Mouse (Mus musculus): ENCODE data around the gene Trim67. TPM values are rescaled to one million over a fixed set of nuclear protein-coding genes. Genes with fewer than 3 reads are reported as not detected.
A peak's percentile ranks its signal among the peaks of the same experiment; 100 is the strongest.
"Not testable (repeated sequence)": the region's sequence is repeated elsewhere in the genome, so short reads cannot be mapped to it uniquely, and the experiment has no call there.

Trim67 gene
- total RNA-seq, 2 experiments from 2014 or later, result 3.1 to 3.9 TPM

DNA sequence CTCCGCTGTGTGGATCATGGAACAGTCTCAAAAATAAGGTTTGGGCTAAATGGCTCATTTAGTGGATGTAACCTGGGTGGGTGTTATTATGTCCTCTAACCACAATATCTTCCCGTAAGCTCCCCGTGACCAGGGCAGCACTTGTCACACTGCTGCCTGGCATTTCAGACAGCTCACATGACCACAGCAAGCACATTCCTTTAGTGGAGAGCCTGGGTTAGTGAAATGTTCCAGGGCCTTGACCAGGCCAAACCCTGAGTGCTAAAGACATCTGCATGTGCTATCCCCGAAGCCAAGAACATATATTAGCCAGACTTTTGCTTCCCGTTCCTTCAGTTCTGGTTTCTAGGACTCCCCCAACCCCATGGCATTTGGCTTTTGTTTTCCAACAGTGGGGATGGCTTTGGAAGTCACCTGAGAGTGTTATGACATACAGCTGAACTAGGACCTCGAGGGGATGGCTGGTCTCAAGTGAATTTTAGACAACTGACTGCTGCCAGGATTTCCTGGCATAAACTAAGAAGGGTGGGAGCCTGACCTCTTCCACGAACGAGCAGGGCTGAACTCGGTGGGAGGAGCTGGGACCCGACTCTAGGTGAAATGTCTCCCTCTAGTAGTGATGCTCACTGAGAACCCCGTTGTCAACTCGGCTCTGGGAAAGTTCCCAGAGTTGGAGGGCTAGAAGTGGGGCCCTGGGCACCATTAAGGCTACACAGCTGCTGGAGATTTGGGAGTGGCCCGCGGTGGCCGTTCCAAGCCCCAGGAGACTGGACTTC lies 40.7 kb downstream of the Trim67 start:
- no peak for DNase-seq

DNA sequence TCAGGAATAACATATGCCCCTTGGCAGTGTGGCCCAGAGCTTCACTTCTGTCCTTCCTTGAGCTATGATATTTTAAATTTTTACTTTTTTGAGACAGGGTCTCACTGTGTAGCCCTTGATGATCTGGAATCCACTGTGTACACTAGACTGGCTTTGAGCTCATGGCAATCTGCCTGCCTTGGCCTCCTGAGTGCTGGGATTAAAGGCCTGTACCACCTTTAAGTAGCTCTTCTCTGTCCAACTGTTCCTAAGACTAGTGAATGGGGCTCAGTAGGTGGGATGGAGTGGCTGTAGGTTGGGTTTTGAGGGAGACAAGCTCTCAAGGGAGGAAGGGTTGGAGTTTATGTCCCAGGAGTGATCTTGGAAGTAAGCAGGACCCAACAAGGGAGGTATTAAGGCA lies 43.0 kb downstream of the Trim67 start:
- DNase-seq, result no peak

DNA sequence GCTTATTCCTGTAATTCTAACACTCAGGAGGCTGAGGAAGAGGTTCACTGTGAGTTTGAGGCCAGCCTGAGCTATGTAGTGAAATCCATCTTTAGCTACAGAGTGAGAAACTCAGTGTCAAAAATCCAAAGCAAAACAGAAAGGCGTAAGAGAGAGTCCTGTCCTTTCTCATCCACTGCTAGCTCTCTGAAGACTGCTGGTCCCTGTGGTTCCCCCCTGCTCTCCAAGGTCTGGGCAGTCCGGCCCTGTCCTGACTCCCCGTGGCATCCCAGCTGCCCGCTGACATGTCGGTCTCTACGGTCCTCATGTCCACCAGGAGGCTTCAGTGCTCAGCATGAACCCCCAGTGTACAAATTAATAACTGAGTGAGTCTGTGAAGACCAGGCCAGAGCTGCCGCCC lies 43.4 kb downstream of the Trim67 start:
- no peak for DNase-seq

DNA sequence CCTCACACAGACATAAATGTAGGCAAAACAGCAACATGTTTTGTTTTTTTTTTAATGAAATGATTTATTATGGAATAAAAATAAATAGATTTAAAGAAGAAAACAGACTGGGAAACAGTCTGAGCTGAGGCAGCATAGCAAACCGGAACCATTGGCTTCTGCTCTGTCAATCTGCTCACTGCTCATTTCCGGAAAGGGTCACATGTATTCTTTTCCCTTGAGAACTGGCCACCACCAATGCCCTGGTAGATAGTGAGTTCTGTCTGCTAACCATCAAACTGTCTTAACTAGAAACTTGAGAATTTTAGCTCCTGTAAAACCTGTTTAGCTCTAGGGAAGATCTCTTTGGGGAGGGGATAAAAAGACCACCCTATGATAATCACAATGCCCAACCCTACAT lies 44.0 kb downstream of the Trim67 start:
- DNase-seq, result no peak

DNA sequence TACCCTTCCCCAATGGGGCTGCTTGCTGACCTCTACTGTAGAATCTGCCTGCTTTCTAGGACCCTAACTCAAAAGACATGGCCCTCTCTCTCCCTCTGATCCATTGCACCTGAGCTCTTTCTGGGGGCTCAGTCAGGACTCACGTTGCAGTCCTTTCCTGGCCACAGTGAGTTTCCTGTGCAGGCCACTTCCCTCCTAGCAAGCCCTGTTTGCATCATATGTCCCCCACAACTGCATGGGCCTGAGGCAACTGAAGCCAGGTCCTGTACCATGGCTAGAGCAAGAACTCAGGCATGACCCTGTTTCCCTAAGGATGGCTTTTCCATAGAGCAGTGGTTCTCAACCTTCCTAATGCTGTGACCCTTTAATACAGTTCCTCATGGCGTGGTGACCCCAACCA lies 45.1 kb downstream of the Trim67 start:
- DNase-seq, result no peak

DNA sequence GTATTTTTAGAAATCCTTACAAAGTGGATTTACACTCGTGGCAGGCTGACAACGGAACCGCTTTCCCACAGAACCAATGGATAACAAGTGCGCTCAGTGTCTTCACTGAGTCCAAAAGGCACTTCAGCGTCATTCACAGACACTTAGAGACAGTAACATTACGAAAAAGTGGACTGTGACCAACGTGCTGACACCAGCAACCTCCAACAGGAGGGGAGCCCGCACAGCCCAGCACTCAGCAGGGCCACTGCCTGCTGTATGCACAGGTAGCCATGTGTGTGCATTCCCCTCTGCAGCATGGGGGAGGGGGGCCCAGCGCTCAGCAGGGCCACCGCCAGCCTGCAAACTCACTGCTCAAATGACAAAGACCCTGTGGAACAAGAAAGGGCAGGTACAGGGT lies 46.5 kb downstream of the Trim67 start:
- no peak for DNase-seq

DNA sequence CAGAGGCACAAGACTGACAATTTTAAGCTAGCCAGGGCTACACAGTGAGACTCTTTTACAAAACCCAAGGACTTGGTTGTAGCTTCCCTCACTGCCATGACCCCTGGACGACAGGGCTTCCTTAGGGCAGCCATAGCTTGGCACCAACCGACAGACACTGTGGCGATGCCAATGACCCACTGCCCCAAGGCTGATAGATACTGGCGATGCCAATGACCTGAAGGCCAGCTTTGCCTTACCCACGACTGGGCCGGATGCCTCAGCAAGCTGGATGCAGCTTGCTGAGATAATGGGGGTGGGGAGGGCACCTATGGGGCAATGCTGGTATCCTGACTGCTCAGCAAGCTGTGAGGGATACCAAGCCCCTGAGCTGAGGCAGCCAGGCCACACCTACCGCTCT lies 48.0 kb downstream of the Trim67 start:
- DNase-seq, result no peak

DNA sequence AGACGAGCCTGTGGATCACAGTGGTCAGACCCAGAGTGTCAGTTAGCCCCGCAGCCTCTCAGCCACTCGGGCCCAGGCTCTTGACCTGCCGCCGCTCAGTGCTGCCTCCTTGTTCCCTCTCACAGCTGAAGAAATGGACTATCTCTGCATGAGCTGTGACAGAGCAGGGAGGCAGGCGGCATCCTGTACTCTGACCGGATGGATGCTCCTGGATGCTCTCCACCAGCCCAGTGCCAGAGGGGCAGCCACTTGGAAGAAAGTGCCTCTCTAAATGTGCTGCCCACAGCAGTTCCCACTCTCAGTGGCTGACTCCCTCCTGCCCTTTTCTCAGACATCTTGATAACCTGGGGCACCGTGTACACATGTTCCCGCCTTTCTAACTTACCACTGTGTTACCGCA lies 48.9 kb downstream of the Trim67 start:
- DNase-seq, result no peak

DNA sequence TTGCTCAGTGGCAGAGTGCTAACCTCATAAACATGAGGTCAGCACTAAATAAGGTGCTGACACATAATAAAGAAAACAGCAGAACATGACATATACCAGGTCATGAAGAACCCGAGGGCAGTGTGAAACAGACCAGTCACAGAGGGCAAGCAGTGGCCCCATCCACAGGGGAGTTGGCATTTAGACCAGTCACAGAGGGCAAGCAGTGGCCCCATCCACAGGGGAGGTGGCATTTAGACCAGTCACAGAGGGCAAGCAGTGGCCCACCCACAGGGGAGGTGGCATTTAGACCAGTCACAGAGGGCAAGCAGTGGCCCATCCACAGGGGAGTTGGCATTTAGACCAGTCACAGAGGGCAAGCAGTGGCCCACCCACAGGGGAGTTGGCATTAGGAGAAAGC lies 50.0 kb downstream of the Trim67 start:
- not testable (repeated sequence) for DNase-seq

DNA sequence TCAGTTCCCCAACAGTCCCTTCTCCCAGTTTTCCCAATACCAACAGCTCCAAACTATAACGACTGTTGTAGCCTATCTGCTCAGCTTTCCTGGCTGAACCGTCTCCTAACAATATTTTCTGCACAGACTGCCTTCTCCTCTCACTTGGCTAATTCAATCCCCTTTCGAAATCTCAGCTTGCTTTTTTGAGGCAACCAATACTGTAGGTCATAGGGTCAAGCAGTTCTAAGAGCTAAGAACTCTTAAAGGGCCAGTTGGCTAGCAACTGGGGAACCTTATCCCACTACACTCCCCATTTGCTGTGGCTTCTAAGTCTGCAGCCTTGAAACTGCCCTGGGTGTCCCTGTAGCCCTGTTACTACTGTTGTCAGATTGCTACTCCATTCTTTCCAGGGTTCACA lies 52.2 kb downstream of the Trim67 start:
- DNase-seq, result no peak

DNA sequence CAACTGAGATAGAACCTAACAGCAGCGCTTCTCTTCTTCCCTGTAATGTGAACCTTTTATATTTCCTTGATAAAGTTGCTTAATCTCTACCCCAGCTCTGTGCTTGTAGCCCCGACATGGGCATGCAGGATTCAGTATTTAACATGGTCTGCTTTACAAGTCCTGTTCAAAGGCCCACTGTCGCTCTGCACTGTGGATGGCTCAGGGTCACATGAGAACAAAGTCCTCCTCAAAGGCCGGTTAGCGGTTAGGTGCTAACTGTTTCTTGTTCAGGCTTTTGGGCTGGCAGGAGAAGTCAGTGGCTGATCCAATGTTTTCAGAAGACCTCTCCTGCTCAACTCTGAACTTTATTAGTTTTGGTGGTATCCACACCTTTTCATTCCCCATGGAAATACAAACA lies 52.7 kb downstream of the Trim67 start:
- no peak for DNase-seq

DNA sequence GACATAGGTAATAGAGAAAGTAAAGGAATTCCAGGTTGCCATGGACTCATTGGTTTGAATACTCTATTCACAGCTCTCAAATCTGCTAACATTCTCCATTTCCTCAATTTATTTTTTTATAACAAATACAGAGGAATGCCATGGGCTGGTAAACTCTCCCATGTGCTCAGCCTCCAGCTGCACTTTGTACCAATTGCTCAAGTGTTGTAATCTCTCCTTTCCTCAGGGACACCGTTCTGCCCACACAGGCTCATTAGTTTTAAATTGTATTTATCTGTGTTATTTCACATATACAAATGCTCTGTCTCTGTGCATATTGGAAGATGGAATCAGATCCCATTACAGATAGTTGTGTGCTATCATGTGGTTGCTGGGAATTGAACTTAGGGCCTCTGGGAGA lies 60.6 kb downstream of the Trim67 start:
- DNase-seq, result no peak

DNA sequence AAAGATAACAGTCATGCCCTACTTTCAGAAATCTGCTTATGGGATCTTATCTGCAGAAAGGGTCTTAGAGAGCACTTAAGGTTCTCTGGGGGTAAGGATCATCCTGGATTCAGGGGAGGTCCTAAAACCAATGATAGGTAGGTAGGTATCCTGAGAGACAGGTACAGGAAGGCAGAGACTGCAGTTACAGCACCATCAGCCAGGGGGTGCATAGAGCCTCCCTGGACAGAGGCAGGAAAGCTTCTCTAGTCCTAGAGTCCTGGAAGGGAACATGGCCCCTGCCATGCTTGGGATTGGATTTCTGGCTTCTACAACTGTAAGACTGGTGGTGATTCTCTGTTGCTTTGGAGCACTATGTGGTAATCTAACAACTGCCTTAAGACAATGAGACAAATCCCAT lies 66.6 kb downstream of the Trim67 start:
- no peak for DNase-seq

DNA sequence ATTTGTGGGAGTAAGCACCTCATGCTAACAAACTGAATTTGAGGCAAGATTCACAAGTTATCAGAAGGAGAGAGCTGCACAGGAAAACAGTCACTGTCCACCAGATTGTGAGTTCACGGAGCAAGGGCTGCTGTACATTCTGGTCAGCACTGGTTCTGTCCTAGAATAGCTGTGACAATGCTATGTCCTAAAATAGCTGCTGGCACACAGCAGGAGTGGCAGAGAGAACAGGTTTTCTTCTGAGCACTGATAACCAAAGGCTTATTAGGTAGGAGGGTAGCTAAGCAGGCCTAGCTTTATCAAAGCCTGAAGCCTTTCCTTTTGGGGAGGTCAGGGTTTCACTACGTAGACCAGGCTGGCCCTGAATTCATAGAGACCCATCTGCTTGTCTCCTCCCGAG lies 67.3 kb downstream of the Trim67 start:
- DNase-seq, result no peak

DNA sequence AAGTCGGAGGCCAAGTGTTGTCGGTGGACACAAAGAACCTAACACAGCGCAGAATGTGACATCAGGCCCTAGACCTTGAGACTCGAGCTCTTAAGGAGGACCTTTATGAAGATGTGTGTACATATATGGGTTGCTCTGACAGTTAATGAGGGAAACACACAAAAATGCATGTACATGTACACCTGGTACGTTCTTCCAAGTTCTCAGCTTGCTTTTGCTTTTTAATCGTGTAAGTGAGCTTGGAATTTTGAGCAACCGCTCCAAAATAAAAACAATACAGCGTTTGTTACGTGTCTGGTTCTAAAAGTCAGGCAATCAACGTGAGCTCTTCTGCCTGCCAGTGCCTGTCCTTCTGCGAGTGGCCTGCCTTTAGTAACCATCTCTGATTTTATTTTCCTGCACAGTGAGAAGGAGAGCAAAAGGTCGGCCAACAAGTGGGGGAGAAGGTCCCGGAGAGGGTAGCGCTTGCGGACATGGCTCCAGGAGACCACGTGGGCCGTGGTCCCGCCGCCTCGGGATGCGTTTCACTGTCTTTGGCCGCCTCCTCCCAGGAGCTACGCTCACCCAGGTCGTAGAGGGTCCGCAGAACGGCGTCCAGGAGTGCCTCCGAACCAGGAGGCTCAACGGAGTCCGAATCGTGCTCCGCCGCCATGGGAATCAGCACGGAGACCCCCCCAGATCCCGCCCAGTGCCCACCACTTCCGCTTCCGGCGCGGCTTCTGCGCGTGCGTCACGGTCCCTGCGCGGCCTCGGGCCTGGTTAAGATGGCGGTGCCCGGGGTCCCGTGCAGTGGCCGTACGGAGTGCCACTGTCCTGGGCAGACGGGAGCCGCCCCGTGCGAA lies 69.7 kb downstream of the Trim67 start, which contains the start of the genes Gnpat and 2810004N23Rik:
Gene Gnpat (plus strand): TSS at position 713 of the 842 bp plus-strand sequence.
Gene 2810004N23Rik (minus strand): TSS at position 800 of the 842 bp plus-strand sequence.
- peak; percentile 93 to 96 for DNase-seq

DNA sequence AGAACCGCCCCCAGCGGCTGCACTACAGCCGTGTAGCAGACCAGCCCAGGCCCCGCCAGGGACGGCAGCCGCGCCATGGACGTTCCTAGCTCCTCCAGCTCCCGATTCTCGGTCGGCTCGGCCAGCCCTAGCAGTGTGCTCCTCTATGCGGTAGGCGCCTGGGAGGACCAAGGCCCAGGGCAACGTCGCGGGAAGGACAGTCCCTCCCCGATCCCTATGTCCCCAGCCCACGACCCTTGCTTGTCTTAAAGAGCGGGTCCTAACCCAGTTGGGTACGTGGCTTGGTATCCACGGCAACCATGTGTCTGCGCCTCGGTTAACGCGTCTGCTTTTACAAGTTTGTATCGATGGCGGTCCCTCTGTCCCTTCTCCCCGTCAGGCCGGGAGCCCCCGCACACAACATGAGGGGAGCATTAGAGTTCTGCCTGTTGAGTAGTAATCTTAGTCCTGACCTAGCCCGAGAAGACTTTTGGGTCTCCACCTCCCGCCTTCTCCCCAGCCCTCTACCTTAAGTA lies 70.3 kb downstream of the Trim67 start:
- DNase-seq, result no peak

DNA sequence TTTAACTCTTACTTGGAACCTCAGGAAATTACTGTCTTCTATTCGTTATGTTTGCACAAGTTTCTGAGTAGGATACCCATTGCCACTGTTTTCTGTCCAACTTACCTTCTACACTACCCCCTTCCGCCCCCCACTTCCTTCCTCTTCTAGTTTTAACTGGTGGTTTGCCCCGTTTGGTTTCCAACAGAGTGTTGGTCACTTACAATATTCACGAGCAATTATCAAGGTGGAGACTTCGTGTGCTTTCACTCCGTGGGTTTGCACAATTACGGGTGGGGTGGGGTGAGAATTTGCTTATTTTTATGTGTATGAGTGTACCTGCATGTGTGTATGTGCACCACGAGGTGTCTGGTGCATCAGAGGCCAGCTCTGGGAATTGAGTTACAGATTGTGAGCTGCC lies 70.8 kb downstream of the Trim67 start:
- no peak for DNase-seq

DNA sequence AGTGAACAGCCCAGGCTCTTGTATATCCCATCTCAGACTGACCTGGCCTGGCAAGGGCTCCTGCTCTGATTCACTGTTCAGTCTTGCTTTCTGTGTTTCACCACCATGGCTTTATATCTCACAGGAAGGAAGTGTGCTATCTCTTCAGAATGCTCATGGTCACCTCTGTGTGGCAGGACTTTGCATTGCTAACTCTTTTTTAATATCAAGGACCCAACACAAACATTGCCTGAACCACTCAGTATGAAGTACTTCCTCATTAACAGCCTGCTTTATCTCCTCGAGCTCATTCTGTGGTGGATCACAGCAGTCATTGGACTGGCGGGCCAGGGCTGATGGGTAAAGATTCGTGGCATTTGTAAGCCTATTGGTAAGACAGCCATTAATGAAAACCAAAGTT lies 73.8 kb downstream of the Trim67 start:
- no peak for DNase-seq

DNA sequence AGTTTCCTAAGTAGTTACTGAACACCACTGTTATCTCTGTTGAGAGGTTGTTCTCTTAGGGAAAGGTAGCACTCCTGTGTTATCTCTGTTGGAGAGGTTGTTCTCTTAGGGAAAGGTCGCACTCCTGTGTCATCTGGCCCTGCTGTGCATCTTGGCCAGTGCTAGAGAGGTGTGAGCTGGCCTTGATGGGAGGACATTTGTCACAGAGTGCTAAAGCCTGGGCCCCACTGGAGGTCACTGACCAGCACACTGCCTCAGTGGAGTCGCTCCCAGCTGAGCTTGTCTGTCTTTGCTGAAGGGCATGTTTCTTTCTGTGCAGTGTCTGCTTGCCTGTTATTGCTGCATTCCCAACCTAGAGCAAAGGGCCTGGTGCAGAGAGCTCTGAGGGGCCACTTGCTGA lies 74.2 kb downstream of the Trim67 start:
- DNase-seq, result no peak

DNA sequence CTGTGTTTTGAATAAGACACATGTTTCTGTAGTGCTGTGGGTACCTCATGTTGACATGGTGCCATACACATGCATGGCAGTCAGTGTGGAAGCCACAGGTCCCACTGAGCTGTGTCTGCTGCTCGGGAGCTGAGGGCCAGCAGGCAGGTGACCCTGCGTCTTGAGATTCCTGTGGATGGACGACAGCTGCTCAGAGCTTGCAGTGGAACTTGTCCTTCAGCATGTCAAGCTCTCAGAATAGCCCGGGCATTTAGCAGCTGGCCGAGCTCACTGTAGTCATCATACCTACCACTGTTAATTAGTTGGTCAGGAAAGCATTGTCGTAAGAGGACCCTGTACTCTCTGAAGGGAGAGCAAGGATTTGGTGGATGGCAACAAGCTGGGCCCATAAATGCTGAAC lies 76.8 kb downstream of the Trim67 start:
- no peak for DNase-seq

DNA sequence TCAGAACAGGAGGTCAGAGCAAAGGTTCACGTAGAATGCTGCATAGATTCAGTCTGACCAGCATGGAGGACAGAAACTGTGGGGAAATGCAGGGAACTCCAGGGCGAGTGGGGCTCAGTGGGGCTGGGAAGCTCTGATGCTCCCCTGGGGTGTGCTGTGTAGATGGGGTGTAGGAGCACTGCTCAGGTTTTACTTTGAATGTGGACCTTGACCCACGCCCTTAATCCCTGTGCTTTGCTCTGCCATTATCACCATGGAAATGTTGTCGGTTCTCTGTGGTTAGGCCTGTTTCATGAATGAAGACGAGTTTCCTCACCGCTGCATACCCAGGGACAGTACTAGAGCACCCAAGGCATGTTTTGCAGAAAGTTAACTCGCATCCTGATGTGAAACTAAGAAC lies 78.6 kb downstream of the Trim67 start:
- DNase-seq, result no peak

DNA sequence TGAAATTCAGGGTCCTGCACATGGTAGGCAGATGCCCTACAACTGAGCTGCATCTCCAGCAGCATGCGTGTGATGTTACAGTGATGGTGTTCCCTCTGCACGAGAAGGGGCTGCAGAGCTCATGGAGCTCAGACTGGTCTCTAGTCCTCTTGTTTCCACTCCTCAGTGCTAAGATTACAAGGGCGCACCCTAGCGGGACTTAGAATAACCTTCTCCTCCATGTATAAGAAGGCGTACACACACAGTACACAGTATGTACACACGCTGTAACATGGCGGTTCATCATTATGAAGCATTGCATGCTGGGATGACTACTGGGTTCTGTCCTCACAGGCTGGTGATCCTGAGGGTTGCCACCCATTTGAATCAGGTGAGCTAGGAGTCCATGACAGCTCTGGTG lies 79.2 kb downstream of the Trim67 start:
- no peak for DNase-seq

DNA sequence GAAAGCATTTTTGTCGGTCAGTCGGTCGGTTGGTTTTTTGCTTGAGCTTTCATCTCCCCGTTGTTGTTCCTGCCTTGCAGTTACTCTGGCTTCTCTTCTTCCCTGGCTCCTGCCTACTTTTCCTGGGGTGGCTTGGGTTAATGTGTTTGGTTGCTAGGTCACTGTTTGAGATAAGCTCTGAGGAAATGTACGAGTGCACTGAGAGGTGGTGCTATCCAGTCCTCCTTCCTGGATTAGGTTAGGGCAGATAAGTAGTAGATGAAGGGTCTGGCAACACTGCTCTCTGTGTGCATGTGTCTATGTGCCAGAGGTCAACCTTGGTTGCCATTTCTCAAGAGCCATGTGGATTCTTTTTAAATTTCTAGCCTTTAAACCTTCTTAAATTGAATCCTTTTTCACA lies 79.8 kb downstream of the Trim67 start:
- no peak for DNase-seq

DNA sequence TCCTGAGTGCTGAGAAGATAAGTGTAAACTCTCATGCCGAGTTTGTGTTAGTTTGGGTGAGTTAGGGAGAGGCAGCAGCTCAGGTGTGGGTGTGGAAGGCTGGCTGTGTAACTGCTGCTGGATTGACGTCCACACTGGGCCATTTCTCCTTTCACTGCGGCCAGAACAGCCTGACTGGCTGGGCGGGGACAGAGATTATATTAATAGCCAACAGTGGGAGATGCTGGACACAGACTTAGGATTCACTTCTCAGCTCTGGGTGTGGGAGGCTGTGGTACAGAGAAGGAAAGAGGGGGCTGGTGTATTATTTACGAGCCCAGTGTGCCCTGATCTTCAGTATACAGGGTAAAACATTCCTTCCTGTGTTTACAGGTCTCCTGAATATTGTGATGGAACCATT lies 85.2 kb downstream of the Trim67 start:
- DNase-seq, result no peak
